Mouse (Mus musculus) neural tube, embryonic 15.5 days (tissue): ENCODE data around the gene Fam20b. TPM values are rescaled to one million over a fixed set of nuclear protein-coding genes. Genes with fewer than 3 reads are reported as not detected.
A peak's percentile ranks its signal among the peaks of the same experiment; 100 is the strongest.

ENCODE experiments used
- ATAC-seq: fragments of 200-750 bp; cut with Nextera tagmentation; 2 replicates; pipeline ENCODE4 v1.8.0; 2017; ENCODE audit warnings: mild to moderate bottlenecking, moderate TSS enrichment, moderate library complexity; ENCODE audit not compliant: low FRiP score
- H3K27ac ChIP-seq: fragments of 300-500 bp; sonication (generic); replicated peaks from 2 replicates; pipeline ENCODE4 v1.5.1; 2015; ENCODE audit warnings: mild to moderate bottlenecking, inconsistent platforms
- H3K27me3 ChIP-seq: fragments of 300-500 bp; sonication (generic); replicated peaks from 2 replicates; pipeline ENCODE4 v1.6.1; 2015; ENCODE audit warnings: inconsistent platforms
- H3K36me3 ChIP-seq: fragments of 300-500 bp; sonication (generic); 2 replicates; pipeline ENCODE4 v1.6.1; 2015; ENCODE audit warnings: inconsistent platforms
- H3K4me1 ChIP-seq: fragments of 300-500 bp; sonication (generic); 2 replicates; pipeline ENCODE4 v1.6.1; 2015; ENCODE audit warnings: inconsistent platforms
- H3K4me2 ChIP-seq: fragments of 300-500 bp; sonication (generic); 2 replicates; pipeline ENCODE4 v1.6.1; 2015; ENCODE audit warnings: inconsistent platforms, mild to moderate bottlenecking, moderate library complexity
- H3K4me3 ChIP-seq: fragments of 300-500 bp; sonication (generic); replicated peaks from 2 replicates; pipeline ENCODE4 v1.5.1; 2015; ENCODE audit warnings: mild to moderate bottlenecking, inconsistent platforms
- H3K9ac ChIP-seq: fragments of 300-500 bp; sonication (generic); replicated peaks from 2 replicates; pipeline ENCODE4 v1.6.1; 2015; ENCODE audit warnings: mild to moderate bottlenecking, inconsistent platforms
- H3K9me3 ChIP-seq: fragments of 300-500 bp; sonication (generic); replicated peaks from 2 replicates; pipeline ENCODE4 v1.6.1; 2016; ENCODE audit warnings: inconsistent platforms
- WGBS: fragments of 180-500 bp; shearing (Covaris S2); methylation state at CpG from one replicate; pipeline ENCODE4 v1.1.7; 2015; ENCODE audit warnings: mixed read lengths; 5-methylcytosine and 5-hydroxymethylcytosine counted together
- polyA plus RNA-seq: library from polyadenylated mRNA; unstranded; fragments of >200 nt; fragmentation: Nextera tagmentation; extraction: Ambion mirVana; gene quantifications from 2 replicates; pipeline ENCODE4 v1.2.1, GENCODE M21; 2015

The Fam20b gene
- polyA plus RNA-seq, 1 experiment from 2014 or later, result 27.4 TPM

DNA sequence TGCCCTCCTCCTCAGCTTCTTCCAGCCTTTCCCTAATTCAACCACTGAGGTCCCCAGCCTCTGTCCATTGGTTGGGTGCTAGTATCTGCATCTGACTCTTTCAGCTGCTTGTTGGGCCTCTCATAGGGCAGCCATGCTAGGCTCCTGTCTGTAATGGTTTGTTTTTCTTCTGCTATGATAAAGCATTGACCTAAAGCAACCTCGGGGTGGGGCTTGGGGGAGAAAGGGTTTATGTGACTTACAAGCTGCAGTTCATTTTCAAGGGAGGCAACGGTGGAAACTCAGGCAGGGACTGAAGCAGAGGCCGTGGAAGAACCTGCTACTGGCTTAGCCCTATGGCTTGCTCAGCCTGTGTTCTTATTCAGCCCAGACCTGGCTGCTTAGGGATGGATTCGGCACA is 31.4 kb upstream of the Fam20b start:
- Histone ChIP-seq H3K4me3 (no peak overlapping the region), H3K4me2 (no peak overlapping the region), H3K4me1 (peaks cover 32% of the 10 kb centered on the region), H3K9ac (no peak overlapping the region), H3K27ac (no peak overlapping the region), H3K36me3 (no peaks in the 10 kb centered on the region), H3K9me3 (no peaks in the 10 kb centered on the region), H3K27me3 (no peaks in the 10 kb centered on the region)
- 34% methylated on average over 4 of the region's 4 CpGs for WGBS
- no peak for ATAC-seq

DNA sequence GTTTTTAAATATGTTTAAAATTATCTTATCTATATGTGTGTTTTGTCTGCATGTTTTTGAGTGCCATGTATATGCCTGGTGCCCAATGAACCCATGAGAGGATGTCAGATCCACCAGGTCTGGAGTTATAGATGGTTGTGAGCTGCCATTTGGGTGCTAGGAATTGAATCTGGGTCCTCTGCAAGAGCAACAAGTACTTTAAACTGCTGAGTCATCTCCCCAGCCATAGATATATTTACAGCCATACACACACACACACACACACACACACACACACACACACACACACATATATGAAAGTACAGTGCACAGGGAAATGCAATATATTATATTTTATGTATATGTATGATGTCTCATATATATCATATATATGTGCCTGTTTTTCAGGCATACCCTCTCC is 30.2 kb upstream of the Fam20b start:
- Histone ChIP-seq H3K4me2 (no peak overlapping the region), H3K9ac (no peak overlapping the region), H3K4me3 (no peak overlapping the region), H3K27ac (no peak overlapping the region), H3K9me3 (no peaks in the 10 kb centered on the region), H3K27me3 (no peaks in the 10 kb centered on the region), H3K4me1 (peaks cover 21% of the 10 kb centered on the region), H3K36me3 (no peaks in the 10 kb centered on the region)
- ATAC-seq, result no peak

DNA sequence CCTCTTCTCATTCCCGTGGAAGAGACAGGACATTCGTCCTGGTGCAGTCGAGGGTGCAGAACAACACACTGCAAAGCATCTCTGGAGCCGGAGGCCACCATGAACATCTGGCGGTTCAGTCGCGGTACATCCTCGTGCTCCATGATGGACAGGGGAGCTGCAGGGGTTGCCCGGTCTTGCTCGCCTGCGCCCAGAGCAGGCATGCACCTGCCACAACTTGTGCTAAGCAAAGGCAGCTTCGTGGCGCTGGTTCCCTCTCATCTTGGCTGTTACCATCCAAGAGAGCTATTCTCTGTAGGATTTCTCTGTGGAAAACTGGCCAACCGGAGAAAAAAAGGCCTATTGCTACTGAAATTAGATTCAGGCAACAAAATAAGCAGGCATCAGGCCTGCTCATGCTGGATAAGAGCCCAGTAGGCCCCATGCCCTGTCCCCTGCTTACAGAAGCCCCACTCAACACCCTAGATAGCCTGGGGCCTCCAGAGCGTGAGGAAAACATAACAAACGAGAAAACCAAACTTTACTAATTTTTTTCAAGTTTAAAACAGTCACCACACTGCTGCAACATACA is 29.6 kb upstream of the Fam20b start:
- WGBS, result 71% methylated on average over 16 of the region's 16 CpGs
- H3K4me1 ChIP-seq, result peaks cover 16% of the 10 kb centered on the region
- H3K27ac ChIP-seq, result peak overlapping the region; percentile 28; the same call in 1 of the 2 replicates
- H3K36me3 ChIP-seq, result no peaks in the 10 kb centered on the region
- no peak for ATAC-seq
- H3K9me3 ChIP-seq, result no peaks in the 10 kb centered on the region
- H3K4me3 ChIP-seq, result no peak overlapping the region
- no peak overlapping the region for H3K9ac ChIP-seq
- H3K4me2 ChIP-seq, result no peak overlapping the region
- no peaks in the 10 kb centered on the region for H3K27me3 ChIP-seq

DNA sequence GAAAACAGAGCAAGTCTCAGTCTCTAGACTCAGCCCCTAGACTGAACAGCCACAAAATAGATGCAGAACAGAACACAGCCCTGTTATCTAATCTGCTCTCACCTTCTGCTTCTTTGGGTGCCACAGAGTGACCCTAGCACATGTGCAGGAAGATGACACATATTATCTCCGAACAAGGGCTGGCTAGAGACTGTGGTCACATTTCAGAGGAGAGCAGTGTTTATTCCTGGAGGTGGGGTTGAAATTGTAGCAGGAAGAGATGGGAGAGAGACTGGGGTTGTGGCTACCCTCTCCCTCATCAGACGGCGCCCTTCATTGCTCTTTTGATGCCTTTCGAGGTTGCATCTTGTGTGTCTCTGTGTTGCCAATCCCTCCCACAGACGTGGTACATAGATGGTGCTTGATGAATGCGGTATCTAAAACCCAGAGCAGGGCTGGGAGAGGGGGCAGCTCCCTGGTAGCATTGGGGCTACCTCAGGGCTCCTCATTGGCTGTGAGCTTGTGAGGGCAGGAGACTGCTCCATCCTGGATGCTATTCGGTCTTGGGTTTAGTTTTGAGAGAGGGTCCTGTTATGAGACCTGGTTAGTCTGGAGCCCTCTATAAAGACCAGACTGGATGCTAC is 26.4 kb upstream of the Fam20b start:
- H3K27ac ChIP-seq, result no peak overlapping the region
- H3K9ac ChIP-seq, result no peak overlapping the region
- 87% methylated on average over 7 of the region's 7 CpGs for WGBS
- no peaks in the 10 kb centered on the region for H3K36me3 ChIP-seq
- 0 out of 2 replicates have a peak, but pooled peaks cover 3% of the 10 kb centered on the region for H3K27me3 ChIP-seq
- H3K4me1 ChIP-seq, result no peaks in the 10 kb centered on the region; the same call in 1 of the 2 replicates
- ATAC-seq, result no peak
- no peak overlapping the region for H3K4me3 ChIP-seq
- H3K9me3 ChIP-seq, result no peaks in the 10 kb centered on the region
- H3K4me2 ChIP-seq, result no peak overlapping the region

DNA sequence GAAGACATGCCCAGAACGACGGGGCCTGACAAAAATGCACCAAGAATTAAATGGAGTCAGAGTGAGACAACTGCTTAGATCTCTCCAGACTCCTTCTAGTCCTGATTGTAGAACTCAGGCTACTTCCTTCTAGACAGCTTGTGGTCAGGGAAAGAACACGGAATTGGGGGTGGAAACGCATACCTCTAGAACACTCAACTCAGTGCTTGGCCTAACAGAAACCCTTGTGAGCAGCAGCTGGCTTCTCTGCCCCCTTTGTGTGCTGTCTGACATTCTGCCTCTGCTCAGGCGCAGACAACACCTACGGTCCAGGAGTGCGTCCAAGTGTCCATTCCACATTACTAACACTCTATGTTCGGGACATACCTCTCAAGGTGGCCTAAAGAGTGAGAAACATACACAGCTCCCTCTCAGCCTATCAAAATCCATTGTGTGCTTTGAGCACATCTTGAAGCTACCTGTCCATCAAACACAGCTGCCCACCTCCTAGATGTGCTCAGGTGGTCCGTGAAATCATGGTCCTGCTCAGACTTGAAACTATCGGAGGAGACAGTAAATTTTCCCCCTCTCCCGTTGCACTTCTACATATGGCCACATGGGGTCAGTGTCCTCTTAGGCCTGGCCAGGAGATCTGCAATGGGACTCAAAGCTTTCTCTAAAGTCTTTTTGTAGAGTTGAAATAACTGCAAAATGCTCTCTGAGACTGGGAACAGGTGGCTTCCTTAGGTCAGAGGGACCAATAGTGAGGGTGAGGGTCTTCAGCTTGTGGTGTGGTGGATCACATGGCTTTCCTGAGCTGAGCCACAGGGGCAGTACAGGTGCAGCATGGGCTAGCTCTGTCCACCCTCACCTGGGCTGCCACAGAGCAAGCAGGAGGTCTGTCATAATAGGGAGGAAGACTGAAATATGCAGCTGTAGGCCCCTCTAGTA is 22.9 kb upstream of the Fam20b start:
- ATAC-seq, result peak; percentile 45; the same call in 1 of the 2 replicates
- no peaks in the 10 kb centered on the region for H3K4me1 ChIP-seq
- H3K27ac ChIP-seq, result no peak overlapping the region
- no peak overlapping the region for H3K4me2 ChIP-seq
- no peak overlapping the region for H3K4me3 ChIP-seq
- 66% methylated on average over 11 of the region's 11 CpGs for WGBS
- H3K9me3 ChIP-seq, result no peaks in the 10 kb centered on the region
- H3K36me3 ChIP-seq, result no peaks in the 10 kb centered on the region
- no peak overlapping the region for H3K9ac ChIP-seq
- 0 out of 2 replicates have a peak, but pooled peaks cover 3% of the 10 kb centered on the region for H3K27me3 ChIP-seq

DNA sequence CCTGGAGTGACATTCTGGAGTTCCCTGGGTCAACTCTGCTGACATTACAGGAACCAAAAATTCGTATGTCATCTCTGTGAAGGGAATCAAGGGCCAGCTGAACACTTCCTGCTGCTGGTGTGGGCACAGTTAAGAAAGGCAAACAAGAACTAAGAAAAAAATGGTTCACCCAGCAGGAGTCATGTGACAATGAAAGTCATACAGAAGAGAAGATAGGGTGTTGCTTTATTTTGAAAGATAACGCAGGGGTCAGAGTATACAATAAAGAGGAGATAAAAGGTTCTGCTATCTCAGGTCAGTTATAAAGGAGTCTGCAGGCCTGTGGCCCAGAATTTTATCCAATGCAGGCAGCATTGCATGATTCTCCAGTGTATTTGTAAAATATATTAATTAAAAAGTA is 16.9 kb upstream of the Fam20b start:
- no peak overlapping the region for H3K4me3 ChIP-seq
- H3K4me2 ChIP-seq, result no peak overlapping the region
- WGBS, result 82% methylated on average over 2 of the region's 2 CpGs

DNA sequence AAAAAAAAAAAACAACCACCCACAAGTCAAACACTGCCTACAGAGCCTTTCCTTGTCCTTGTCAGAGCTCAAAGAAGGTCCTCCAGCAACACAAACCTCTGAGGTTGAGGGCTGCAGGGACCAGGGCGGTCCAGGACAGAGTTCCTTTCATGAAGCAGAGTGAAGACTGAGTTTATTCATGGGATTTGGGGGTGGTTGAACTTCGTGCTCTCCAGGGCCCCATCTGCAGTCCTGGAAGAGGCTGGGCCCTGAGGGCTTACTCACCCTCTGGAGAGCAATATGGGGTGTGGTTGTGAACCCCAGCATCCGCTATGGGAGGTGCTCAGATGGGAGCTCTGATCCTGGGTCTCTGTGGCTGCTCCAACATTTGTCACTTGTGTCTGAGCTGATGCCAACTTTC is 15.1 kb upstream of the Fam20b start:
- no peaks in the 10 kb centered on the region for H3K36me3 ChIP-seq
- no peak for ATAC-seq
- H3K4me1 ChIP-seq, result no peaks in the 10 kb centered on the region
- H3K27me3 ChIP-seq, result no peaks in the 10 kb centered on the region
- no peaks in the 10 kb centered on the region for H3K9me3 ChIP-seq
- H3K9ac ChIP-seq, result no peak overlapping the region
- H3K4me2 ChIP-seq, result no peak overlapping the region
- no peak overlapping the region for H3K27ac ChIP-seq
- 80% methylated on average over 3 of the region's 3 CpGs for WGBS
- H3K4me3 ChIP-seq, result no peak overlapping the region

More for the DNA sequence above, 16.9 kb upstream of the Fam20b start:
- no peaks in the 10 kb centered on the region for H3K4me1 ChIP-seq
- no peaks in the 10 kb centered on the region for H3K9me3 ChIP-seq
- no peak overlapping the region for H3K27ac ChIP-seq
- ATAC-seq, result no peak
- H3K27me3 ChIP-seq, result no peaks in the 10 kb centered on the region
- H3K9ac ChIP-seq, result no peak overlapping the region
- no peaks in the 10 kb centered on the region for H3K36me3 ChIP-seq

DNA sequence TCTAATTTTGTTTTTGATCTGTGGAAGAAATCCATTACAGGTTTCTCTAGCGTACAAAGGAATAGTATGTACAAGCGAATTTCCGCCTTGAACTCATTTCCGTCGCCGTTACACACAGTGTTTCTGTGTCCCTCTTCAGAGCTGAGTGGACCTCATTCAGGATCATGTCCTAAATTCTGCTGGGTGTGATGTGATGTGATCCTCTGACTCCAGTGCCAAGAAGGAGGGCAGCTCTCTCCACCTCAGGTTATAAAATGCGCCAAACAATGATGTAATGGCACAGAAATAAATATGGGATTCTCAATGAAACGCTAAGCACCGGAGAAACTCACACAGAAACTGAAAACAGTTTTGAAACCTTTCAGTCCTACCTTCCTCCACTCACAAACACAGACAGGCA is 14.7 kb upstream of the Fam20b start:
- Histone ChIP-seq H3K36me3 (no peaks in the 10 kb centered on the region), H3K9me3 (no peaks in the 10 kb centered on the region), H3K27me3 (no peaks in the 10 kb centered on the region), H3K9ac (no peak overlapping the region), H3K4me1 (no peaks in the 10 kb centered on the region), H3K4me2 (no peak overlapping the region), H3K4me3 (no peak overlapping the region), H3K27ac (no peak overlapping the region)
- no peak for ATAC-seq
- 90% methylated on average over 9 of the region's 9 CpGs for WGBS

DNA sequence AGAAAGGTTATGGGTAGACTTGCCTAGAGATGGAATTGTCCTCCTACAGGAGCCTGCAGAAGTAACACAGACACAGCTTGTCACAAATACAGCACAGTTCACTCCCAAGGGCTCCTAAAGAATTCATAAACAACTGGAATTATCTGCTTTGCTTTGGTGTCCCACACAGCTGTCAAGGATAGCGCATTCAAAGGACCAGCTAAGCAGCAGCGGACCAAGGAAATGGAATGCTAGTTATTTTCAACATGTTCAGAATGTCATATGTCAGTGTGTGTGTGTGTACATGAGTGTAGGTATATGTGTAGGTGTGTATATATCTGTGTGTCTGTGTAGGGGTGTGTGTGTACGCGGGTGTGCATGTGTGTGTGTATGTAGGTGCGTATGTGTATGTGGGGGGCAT is 14.1 kb upstream of the Fam20b start:
- no peak overlapping the region for H3K4me2 ChIP-seq
- no peaks in the 10 kb centered on the region for H3K27me3 ChIP-seq
- H3K4me1 ChIP-seq, result no peaks in the 10 kb centered on the region
- 96% methylated on average over 5 of the region's 5 CpGs for whole genome bisulfite sequencing
- no peak for ATAC-seq
- no peak overlapping the region for H3K9ac ChIP-seq
- no peaks in the 10 kb centered on the region for H3K36me3 ChIP-seq
- H3K4me3 ChIP-seq, result no peak overlapping the region
- no peak overlapping the region for H3K27ac ChIP-seq
- no peaks in the 10 kb centered on the region for H3K9me3 ChIP-seq

DNA sequence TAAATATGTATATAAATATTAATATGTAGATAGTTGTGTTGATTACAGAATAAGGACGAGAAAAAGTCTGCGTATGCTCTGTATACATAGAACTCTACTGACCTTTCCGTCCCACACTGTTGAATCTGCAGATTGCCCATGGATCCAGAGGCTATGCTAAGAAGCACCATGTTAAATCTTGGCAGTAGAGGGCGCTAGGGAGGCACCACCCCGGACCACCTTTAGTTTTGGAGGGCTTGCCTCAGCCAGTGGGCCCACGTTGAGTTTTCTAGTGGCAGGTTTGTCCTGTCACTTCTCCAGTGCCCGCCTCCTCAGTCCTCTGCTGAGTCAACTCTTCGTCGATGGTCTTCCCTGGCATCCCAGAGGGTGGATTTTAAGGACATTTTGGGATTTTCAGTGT is 11.9 kb upstream of the Fam20b start:
- H3K4me2 ChIP-seq, result no peak overlapping the region
- H3K27ac ChIP-seq, result no peak overlapping the region
- H3K4me3 ChIP-seq, result no peak overlapping the region
- no peaks in the 10 kb centered on the region for H3K27me3 ChIP-seq
- no peak overlapping the region for H3K9ac ChIP-seq
- no peak for ATAC-seq
- WGBS, result 65% methylated on average over 9 of the region's 9 CpGs
- no peaks in the 10 kb centered on the region for H3K4me1 ChIP-seq
- H3K36me3 ChIP-seq, result no peaks in the 10 kb centered on the region
- H3K9me3 ChIP-seq, result no peaks in the 10 kb centered on the region

DNA sequence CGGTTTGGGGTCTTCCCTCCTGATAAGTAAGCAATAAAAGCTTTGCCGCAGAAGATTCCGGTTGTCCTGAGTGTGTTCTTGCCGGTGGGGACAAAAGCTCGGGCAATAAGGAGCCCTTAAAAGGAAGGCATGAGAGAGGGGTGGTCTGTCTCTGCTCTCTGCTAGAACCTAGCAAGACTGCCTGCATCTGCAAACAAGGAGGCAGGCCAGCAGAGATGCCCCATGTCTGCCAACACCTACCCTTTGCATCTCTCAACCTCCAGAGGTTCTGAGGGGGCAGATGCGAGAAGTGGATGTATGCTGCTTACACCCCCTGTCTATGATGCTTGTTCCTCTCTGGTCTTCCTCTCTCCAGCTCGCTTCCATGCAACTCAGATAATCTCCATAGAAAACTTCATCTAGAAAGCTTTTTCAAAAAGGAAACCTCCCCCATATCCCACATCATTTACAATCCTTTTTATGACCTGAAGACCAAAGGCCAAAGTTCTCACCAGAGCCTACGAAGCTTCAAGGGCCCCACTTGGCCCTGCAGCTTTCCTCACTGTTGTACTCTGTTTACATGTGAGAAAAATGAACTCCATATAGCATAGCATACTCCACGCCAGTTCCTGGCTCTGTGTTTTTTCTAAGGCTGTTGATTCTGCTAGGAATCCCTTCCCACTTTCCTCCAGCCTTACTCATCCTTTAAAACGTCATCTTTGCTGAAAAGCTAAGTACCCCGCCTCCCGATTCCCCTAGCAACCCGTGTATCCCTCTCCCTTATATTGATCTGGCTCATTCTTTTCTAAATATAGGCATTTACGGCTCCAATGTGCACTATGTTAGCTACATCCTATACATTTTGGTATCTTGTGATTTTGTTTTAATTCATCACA is 8.6 kb upstream of the Fam20b start:
- no peaks in the 10 kb centered on the region for H3K36me3 ChIP-seq
- no peaks in the 10 kb centered on the region for H3K4me1 ChIP-seq
- ATAC-seq, result no peak
- H3K4me2 ChIP-seq, result no peak overlapping the region
- no peak overlapping the region for H3K9ac ChIP-seq
- H3K27ac ChIP-seq, result no peak overlapping the region
- no peak overlapping the region for H3K4me3 ChIP-seq
- no peaks in the 10 kb centered on the region for H3K9me3 ChIP-seq
- WGBS, result 81% methylated on average over 13 of the region's 14 CpGs
- no peaks in the 10 kb centered on the region for H3K27me3 ChIP-seq
